Mouse (Mus musculus): ENCODE measurements around the gene Meis1. TPM values are rescaled to one million over a fixed set of nuclear protein-coding genes. Genes with fewer than 3 reads are reported as not detected.

The Meis1 gene
- total and polyA plus RNA-seq, 3 experiments, result 0.19 to 3.6 (median 0.81) TPM

DNA sequence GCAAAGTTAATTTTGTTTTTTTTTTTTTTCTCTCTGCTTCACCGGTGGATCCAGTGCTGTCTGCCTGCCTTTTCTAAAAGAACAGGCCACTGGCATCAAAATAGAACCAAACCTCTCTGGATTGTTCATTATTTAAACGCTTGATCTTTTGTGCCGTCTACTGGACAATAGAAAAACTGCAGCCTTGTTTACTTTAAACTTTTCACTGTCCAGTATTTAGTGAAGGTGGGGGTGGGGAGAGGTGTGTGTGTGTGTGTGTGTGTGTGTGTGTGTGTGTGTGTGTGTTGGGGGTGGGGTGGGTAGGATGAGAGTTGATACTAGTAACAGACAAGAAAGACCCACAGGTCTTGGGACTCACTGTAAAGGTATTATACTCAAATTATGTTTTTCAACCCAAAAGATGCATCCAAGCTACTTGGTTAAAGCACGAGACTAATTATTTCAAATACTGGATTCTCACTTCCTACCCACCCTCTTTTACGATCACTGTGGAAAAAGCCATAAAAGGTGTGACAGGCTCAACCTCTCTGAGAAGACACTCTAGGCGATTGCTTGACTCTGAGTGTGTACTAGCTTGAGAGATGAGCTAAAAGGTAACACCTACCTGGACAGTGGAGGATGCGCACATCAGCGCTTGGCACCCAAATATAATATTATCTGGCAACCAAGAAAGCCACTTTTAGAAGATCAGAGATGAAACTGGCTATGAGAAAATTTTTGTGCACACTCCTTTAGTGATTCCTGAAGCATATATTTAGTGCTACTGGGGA is 5.9 kb upstream of the Meis1 start:
- H3K4me1 ChIP-seq (ENCODE audit: control insufficient read depth in 1 of 2, insufficient read depth in 2 of 2), result 0 out of 4 replicates have a peak, but pooled peaks cover 0 to 3% of the 10 kb centered on the region in 2 experiments
- H3K4me3 ChIP-seq (replicated peaks in 1 of 3; ENCODE audit: low read depth in 2 of 3, low read length in 2 of 3, poor library complexity in 1 of 3), result no peak overlapping the region
- in situ Hi-C loops (cut with MboI; ENCODE audit: low pct_ligation_motif_present, low pct_unique_long_range_greater_than_20kb, low sequenced_read_pairs) (loop anchor here (5.0 to 25.0 kb wide), 3 partner anchors 200 to 738 kb away; no protein-coding TSS in a partner anchor), dilution Hi-C loops (cut with MboI; ENCODE audit: extremely low pct_ligation_motif_present, extremely low pct_unique_long_range_greater_than_20kb, low sequenced_read_pairs) (no loop called here)
- H3K9me3 ChIP-seq (replicated peaks; ENCODE audit: low read length), result peaks cover 7% of the 10 kb centered on the region
- no peak overlapping the region for H3K4me2 ChIP-seq (ENCODE audit: insufficient read depth, low read depth, poor library complexity, severe bottlenecking)
- H3K9ac ChIP-seq (ENCODE audit: insufficient read depth, low read depth), result no peak overlapping the region
- no peaks in the 10 kb centered on the region for H3K27me3 ChIP-seq (replicated peaks)
- H3K79me2 ChIP-seq (replicated peaks; ENCODE audit: control insufficient read depth, extremely low read depth, insufficient read depth, poor library complexity, severe bottlenecking), result no peaks in the 10 kb centered on the region
- H3K27ac ChIP-seq (ENCODE audit: insufficient read depth, low read depth), result no peak overlapping the region
- peak; percentile 70 for DNase-seq (ENCODE audit: extremely low read depth)
- TF ChIP-seq SMC3 (IDR thresholded peaks at IDR 0.05; ENCODE audit: low read depth, low read length), result peak; percentile 82
- TF ChIP-seq USF1 (IDR thresholded peaks at IDR 0.05; ENCODE audit: low read depth, low read length), result no peak
- peak; percentile 63 for TF ChIP-seq ZC3H11A (IDR thresholded peaks at IDR 0.05; ENCODE audit: low read depth, low read length)
- no peak for TF ChIP-seq JUN (IDR thresholded peaks at IDR 0.05; ENCODE audit: insufficient read depth, low read depth, low read length)
- TF ChIP-seq CHD2 (IDR thresholded peaks at IDR 0.05; ENCODE audit: low read length), result peak; percentile 75
- TF ChIP-seq POLR2A (IDR thresholded peaks at IDR 0.05; ENCODE audit: low read depth, low read length), result no peak
- TF ChIP-seq RAD21 (IDR thresholded peaks at IDR 0.05; ENCODE audit: low read depth, low read length), result peak; percentile 82
- TF ChIP-seq CTCF (conservative IDR thresholded peaks at IDR 0.05 in 1 of 2, IDR thresholded peaks at IDR 0.05 in 1 of 2; ENCODE audit: low read depth in 2 of 2, low read length in 2 of 2), result peak; percentile 35 to 77
- TF ChIP-seq MEF2A (IDR thresholded peaks at IDR 0.05; ENCODE audit: borderline replicate concordance, low read depth, low read length), result 0 out of 2 replicates have a peak, but pooled peaks have one; percentile 3
- peaks cover 0 to 2% of the 10 kb centered on the region in 2 experiments for H3K36me3 ChIP-seq (replicated peaks in 1 of 2; ENCODE audit: control insufficient read depth in 1 of 2, insufficient read depth in 1 of 2, low read length in 1 of 2)

DNA sequence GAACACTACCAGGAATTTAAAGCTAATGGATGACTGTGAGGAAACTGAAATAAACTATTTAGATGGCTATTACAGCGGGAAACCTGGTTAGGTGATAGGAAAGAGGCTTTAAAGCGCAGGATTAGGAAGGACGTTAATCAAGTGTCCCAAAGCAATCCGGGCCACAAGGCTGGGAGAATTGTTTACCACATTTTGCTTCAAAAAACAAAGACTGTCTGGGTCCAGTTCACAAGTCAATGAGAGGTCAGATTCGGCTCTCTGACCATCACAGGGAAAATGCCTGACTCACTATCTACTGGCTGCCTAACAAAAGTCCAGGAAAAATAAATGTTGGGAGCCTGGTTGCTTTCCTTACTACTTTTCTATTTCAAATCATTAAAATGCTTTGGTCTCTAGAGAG is 4.6 kb upstream of the Meis1 start:
- Histone ChIP-seq H3K79me2 (replicated peaks; ENCODE audit: control insufficient read depth, extremely low read depth, insufficient read depth, poor library complexity, severe bottlenecking) (no peaks in the 10 kb centered on the region), H3K4me3 (replicated peaks in 1 of 3; ENCODE audit: low read depth in 2 of 3, low read length in 2 of 3, poor library complexity in 1 of 3) (no peak overlapping the region), H3K4me2 (ENCODE audit: insufficient read depth, low read depth, poor library complexity, severe bottlenecking) (no peak overlapping the region), H3K9ac (ENCODE audit: insufficient read depth, low read depth) (no peak overlapping the region), H3K36me3 (replicated peaks in 1 of 2; ENCODE audit: control insufficient read depth in 1 of 2, insufficient read depth in 1 of 2, low read length in 1 of 2) (peaks cover 0 to 2% of the 10 kb centered on the region in 2 experiments), H3K27ac (ENCODE audit: insufficient read depth, low read depth) (no peak overlapping the region), H3K9me3 (replicated peaks; ENCODE audit: low read length) (peaks cover 11% of the 10 kb centered on the region), H3K4me1 (ENCODE audit: control insufficient read depth in 1 of 2, insufficient read depth in 2 of 2) (0 out of 4 replicates have a peak, but pooled peaks cover 0 to 3% of the 10 kb centered on the region in 2 experiments), H3K27me3 (replicated peaks) (no peaks in the 10 kb centered on the region)
- TF ChIP-seq ZC3H11A (IDR thresholded peaks at IDR 0.05; ENCODE audit: low read depth, low read length) (no peak), ZKSCAN1 (IDR thresholded peaks at IDR 0.05; ENCODE audit: borderline replicate concordance, low read depth, low read length) (no peak), CHD2 (IDR thresholded peaks at IDR 0.05; ENCODE audit: low read length) (no peak), RCOR1 (conservative IDR thresholded peaks at IDR 0.05; ENCODE audit: low read depth, low read length) (no peak), USF1 (IDR thresholded peaks at IDR 0.05; ENCODE audit: low read depth, low read length) (no peak), SIN3A (IDR thresholded peaks at IDR 0.05; ENCODE audit: low read length) (no peak), ELF1 (IDR thresholded peaks at IDR 0.05; ENCODE audit: low read depth, low read length) (no peak), JUN (IDR thresholded peaks at IDR 0.05; ENCODE audit: insufficient read depth, low read depth, low read length) (no peak), NELFE (IDR thresholded peaks at IDR 0.05; ENCODE audit: low read depth, low read length) (no peak), RAD21 (IDR thresholded peaks at IDR 0.05; ENCODE audit: low read depth, low read length) (no peak), MXI1 (IDR thresholded peaks at IDR 0.05; ENCODE audit: low read depth, low read length) (no peak), ZMIZ1 (IDR thresholded peaks at IDR 0.05; ENCODE audit: low read depth, low read length) (no peak), CTCF (conservative IDR thresholded peaks at IDR 0.05 in 1 of 2, IDR thresholded peaks at IDR 0.05 in 1 of 2; ENCODE audit: low read depth in 2 of 2, low read length in 2 of 2) (no peak), UBTF (IDR thresholded peaks at IDR 0.05; ENCODE audit: low read depth, low read length) (no peak), EP300 (IDR thresholded peaks at IDR 0.05; ENCODE audit: low read length) (no peak), PAX5 (IDR thresholded peaks at IDR 0.05; ENCODE audit: low read length) (no peak), POLR2AphosphoS2 (IDR thresholded peaks at IDR 0.05; ENCODE audit: low read depth, low read length) (no peak), TBP (conservative IDR thresholded peaks at IDR 0.05; ENCODE audit: low read depth, low read length) (no peak)
- in situ Hi-C loops (cut with MboI; ENCODE audit: low pct_ligation_motif_present, low pct_unique_long_range_greater_than_20kb, low sequenced_read_pairs) (loop anchor here (10.0 kb wide), 1 partner anchor 199 kb away; no protein-coding TSS in a partner anchor), dilution Hi-C loops (cut with MboI; ENCODE audit: extremely low pct_ligation_motif_present, extremely low pct_unique_long_range_greater_than_20kb, low sequenced_read_pairs) (no loop called here)
- no peak for DNase-seq (ENCODE audit: extremely low read depth)
